In the genomic region with DNA sequence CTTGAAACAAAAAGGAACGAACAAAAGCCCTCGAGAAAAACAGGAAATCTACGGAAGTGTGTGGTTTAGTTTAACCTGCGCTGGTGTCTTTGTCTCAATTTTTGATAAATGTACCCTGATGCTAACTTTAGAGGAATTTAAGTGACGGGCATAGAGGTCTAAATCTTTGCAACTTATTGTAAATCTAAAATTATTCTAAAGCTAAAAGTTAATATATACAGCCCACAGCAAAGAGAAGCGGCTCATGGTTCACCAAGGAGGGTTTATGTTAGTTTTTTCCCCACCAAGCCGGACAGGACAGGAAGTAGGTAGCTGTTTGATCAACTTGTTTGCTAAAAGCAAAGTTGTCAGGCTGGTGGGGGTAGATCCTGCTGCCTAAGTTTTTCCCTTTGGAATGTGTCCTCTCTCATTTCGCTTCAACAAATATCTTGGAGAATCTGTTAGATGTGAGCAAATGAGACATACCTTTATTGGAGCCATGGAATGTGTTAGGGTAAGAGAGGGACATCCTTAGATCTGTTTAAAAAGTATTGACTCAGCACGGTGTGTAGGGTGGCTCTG, we compare ENCODE assay signal across 8 mouse cellular contexts. TPM values are rescaled to one million over a fixed set of nuclear protein-coding genes. Genes with fewer than 3 reads are reported as not detected.
DNase-seq lines count a peak whose midpoint lies in the region; ATAC-seq and TF ChIP-seq lines count a peak whose summit lies in the region.

No protein-coding gene starts in this region.

- no peak for TF ChIP-seq CTCF in kidney, postnatal 0 days (IDR thresholded peaks at IDR 0.05; ENCODE audit: low read depth)
- no peak for TF ChIP-seq CTCF in intestine, postnatal 0 days (IDR thresholded peaks at IDR 0.05; ENCODE audit: low read depth)

- H3K9ac ChIP-seq in kidney, postnatal 0 days (ENCODE audit: low read depth, low read length), result peak overlapping the region; percentile 71
- peak overlapping the region; percentile 72; the same call in 1 of the 2 replicates for H3K9ac ChIP-seq in embryonic facial prominence, embryonic 13.5 days
- H3K9ac ChIP-seq in intestine, postnatal 0 days (ENCODE audit: low read depth, low read length), result peak overlapping the region; percentile 79
- H3K9ac ChIP-seq in neural tube, embryonic 12.5 days, result peak overlapping the region; percentile 66; the same call in 1 of the 2 replicates

- peak overlapping the region; percentile 69 for H3K4me2 ChIP-seq in kidney, postnatal 0 days (ENCODE audit: low read length)
- peak overlapping the region; percentile 81 for H3K4me2 ChIP-seq in embryonic facial prominence, embryonic 13.5 days
- peak overlapping the region; percentile 73 for H3K4me2 ChIP-seq in intestine, postnatal 0 days (replicated peaks; ENCODE audit: low read depth)
- peak overlapping the region; percentile 91 for H3K4me2 ChIP-seq in neural tube, embryonic 12.5 days (replicated peaks)

- no peaks in the 10 kb centered on the region for H3K36me3 ChIP-seq in kidney, postnatal 0 days (ENCODE audit: insufficient read depth, low read length)
- peaks cover 13% of the 10 kb centered on the region for H3K36me3 ChIP-seq in embryonic facial prominence, embryonic 13.5 days
- H3K36me3 ChIP-seq in intestine, postnatal 0 days (ENCODE audit: control insufficient read depth, insufficient read depth), result no peaks in the 10 kb centered on the region; the same call in 1 of the 2 replicates
- H3K36me3 ChIP-seq in neural tube, embryonic 12.5 days, result peaks cover 15% of the 10 kb centered on the region

- no peaks in the 10 kb centered on the region for H3K9me3 ChIP-seq in kidney, postnatal 0 days (replicated peaks; ENCODE audit: low read length)
- H3K9me3 ChIP-seq in embryonic facial prominence, embryonic 13.5 days, result no peaks in the 10 kb centered on the region
- H3K9me3 ChIP-seq in intestine, postnatal 0 days (ENCODE audit: control insufficient read depth), result no peaks in the 10 kb centered on the region
- H3K9me3 ChIP-seq in neural tube, embryonic 12.5 days, result no peaks in the 10 kb centered on the region

- peak; percentile 25 for DNase-seq in kidney, postnatal 0 days (ENCODE audit: low spot score)
- DNase-seq in kidney, adult 18-20 months, result no peak
- no peak for DNase-seq in gastrocnemius, postnatal 14 days
- no peak for DNase-seq in testis, postnatal 10 days (ENCODE audit: low spot score)
- no peak for DNase-seq in urinary bladder, adult 18-20 months (ENCODE audit: low spot score in 2 of 2)

- H3K27ac ChIP-seq in kidney, postnatal 0 days, result peak overlapping the region; percentile 85; the same call in 1 of the 2 replicates
- no peak overlapping the region for H3K27ac ChIP-seq in embryonic facial prominence, embryonic 13.5 days
- peak overlapping the region; percentile 80; the same call in 1 of the 2 replicates for H3K27ac ChIP-seq in intestine, postnatal 0 days (ENCODE audit: low read depth, low read length)
- H3K27ac ChIP-seq in neural tube, embryonic 12.5 days, result no peak overlapping the region

- intact Hi-C loops in gastrocnemius, postnatal 14 days (cut with DNase I; ENCODE audit: low total_unique reads), result no loop called here

- H3K4me1 ChIP-seq in kidney, postnatal 0 days (replicated peaks; ENCODE audit: insufficient read depth, low read length), result no peaks in the 10 kb centered on the region
- no peaks in the 10 kb centered on the region for H3K4me1 ChIP-seq in embryonic facial prominence, embryonic 13.5 days
- no peaks in the 10 kb centered on the region for H3K4me1 ChIP-seq in intestine, postnatal 0 days (replicated peaks; ENCODE audit: control insufficient read depth, insufficient read depth, low read length)
- no peaks in the 10 kb centered on the region for H3K4me1 ChIP-seq in neural tube, embryonic 12.5 days

- H3K27me3 ChIP-seq in kidney, postnatal 0 days (ENCODE audit: insufficient read depth, low read length), result no peaks in the 10 kb centered on the region
- no peaks in the 10 kb centered on the region for H3K27me3 ChIP-seq in embryonic facial prominence, embryonic 13.5 days
- H3K27me3 ChIP-seq in intestine, postnatal 0 days (replicated peaks; ENCODE audit: control insufficient read depth, insufficient read depth, low read length), result no peaks in the 10 kb centered on the region
- peaks cover 4% of the 10 kb centered on the region; the same call in 1 of the 2 replicates for H3K27me3 ChIP-seq in neural tube, embryonic 12.5 days (replicated peaks)

- no peak for ATAC-seq in kidney, postnatal 0 days (replicated peaks; ENCODE audit: low FRiP score, low read depth)
- ATAC-seq in embryonic facial prominence, embryonic 13.5 days (ENCODE audit: insufficient number of reproducible peaks, insufficient read depth, low FRiP score, low TSS enrichment, low read depth), result no peak
- no peak for ATAC-seq in intestine, postnatal 0 days
- no peak for ATAC-seq in neural tube, embryonic 12.5 days (ENCODE audit: low FRiP score, low read depth)

- 42% methylated on average over 9 of the region's 9 CpGs for WGBS in kidney, postnatal 0 days
- 50% methylated on average over 9 of the region's 9 CpGs for WGBS in embryonic facial prominence, embryonic 13.5 days
- 16% methylated on average over 9 of the region's 9 CpGs for WGBS in intestine, postnatal 0 days
- WGBS in neural tube, embryonic 12.5 days, result 60% methylated on average over 9 of the region's 9 CpGs

- H3K4me3 ChIP-seq in kidney, postnatal 0 days (replicated peaks; ENCODE audit: low read depth, low read length), result peak overlapping the region; percentile 60
- peak overlapping the region; percentile 59 for H3K4me3 ChIP-seq in embryonic facial prominence, embryonic 13.5 days
- H3K4me3 ChIP-seq in intestine, postnatal 0 days (ENCODE audit: low read depth, low read length), result peak overlapping the region; percentile 68
- peak overlapping the region; percentile 49; the same call in 1 of the 2 replicates for H3K4me3 ChIP-seq in neural tube, embryonic 12.5 days

RNA-seq across cellular contexts. Expression of a gene that starts 0.7 kb away (rescaled TPM):
- polyA plus RNA-seq in kidney, postnatal 0 days (2015; fragmentation: Nextera tagmentation; extraction: Ambion mirVana), result 6.1 and 6.8 TPM in 2 replicates
- polyA plus RNA-seq in embryonic facial prominence, embryonic 13.5 days (2015; fragmentation: Nextera tagmentation; extraction: Ambion mirVana), result 4.4 and 4.7 TPM in 2 replicates
- polyA plus RNA-seq in intestine, postnatal 0 days (2015; fragmentation: Nextera tagmentation; extraction: Ambion mirVana), result 3.2 and 4.1 TPM in 2 replicates
- 2.0 and 2.3 TPM in 2 replicates for polyA plus RNA-seq in neural tube, embryonic 12.5 days (2016; fragmentation: Nextera tagmentation; extraction: Ambion mirVana)
- total RNA-seq in gastrocnemius, postnatal 14 days (2021), result under 1 TPM; 0.62 to 0.76 TPM

RNA-seq across cellular contexts. Expression of a gene that starts 18.9 kb away (rescaled TPM):
- polyA plus RNA-seq in kidney, postnatal 0 days (2015; fragmentation: Nextera tagmentation; extraction: Ambion mirVana), result 17.0 and 17.4 TPM in 2 replicates
- polyA plus RNA-seq in embryonic facial prominence, embryonic 13.5 days (2015; fragmentation: Nextera tagmentation; extraction: Ambion mirVana), result 12.7 and 21.4 TPM in 2 replicates
- polyA plus RNA-seq in intestine, postnatal 0 days (2015; fragmentation: Nextera tagmentation; extraction: Ambion mirVana), result 10.9 and 11.1 TPM in 2 replicates
- 21.6 and 23.0 TPM in 2 replicates for polyA plus RNA-seq in neural tube, embryonic 12.5 days (2016; fragmentation: Nextera tagmentation; extraction: Ambion mirVana)
- total RNA-seq in gastrocnemius, postnatal 14 days (2021), result 1 to 10 TPM; 4.5 to 7.7 TPM

RNA-seq across cellular contexts. Expression of a gene that starts 19.4 kb away (rescaled TPM):
- 18.6 and 19.7 TPM in 2 replicates for polyA plus RNA-seq in kidney, postnatal 0 days (2015; fragmentation: Nextera tagmentation; extraction: Ambion mirVana)
- polyA plus RNA-seq in embryonic facial prominence, embryonic 13.5 days (2015; fragmentation: Nextera tagmentation; extraction: Ambion mirVana), result 23.6 and 24.2 TPM in 2 replicates
- polyA plus RNA-seq in intestine, postnatal 0 days (2015; fragmentation: Nextera tagmentation; extraction: Ambion mirVana), result 10.3 and 11.1 TPM in 2 replicates
- 20.9 and 24.0 TPM in 2 replicates for polyA plus RNA-seq in neural tube, embryonic 12.5 days (2016; fragmentation: Nextera tagmentation; extraction: Ambion mirVana)
- 1 to 10 TPM; 8.3 to 9.0 TPM for total RNA-seq in gastrocnemius, postnatal 14 days (2021)

RNA-seq across cellular contexts. Expression of a gene that starts 19.5 kb away (rescaled TPM):
- 257 TPM in 2 replicates for polyA plus RNA-seq in kidney, postnatal 0 days (2015; fragmentation: Nextera tagmentation; extraction: Ambion mirVana)
- 295 and 310 TPM in 2 replicates for polyA plus RNA-seq in embryonic facial prominence, embryonic 13.5 days (2015; fragmentation: Nextera tagmentation; extraction: Ambion mirVana)
- 143 and 156 TPM in 2 replicates for polyA plus RNA-seq in intestine, postnatal 0 days (2015; fragmentation: Nextera tagmentation; extraction: Ambion mirVana)
- 288 and 293 TPM in 2 replicates for polyA plus RNA-seq in neural tube, embryonic 12.5 days (2016; fragmentation: Nextera tagmentation; extraction: Ambion mirVana)
- 10 to 100 TPM; 53.7 to 59.6 TPM for total RNA-seq in gastrocnemius, postnatal 14 days (2021)

RNA-seq across cellular contexts. Expression of a gene that starts 53.5 kb away (rescaled TPM):
- polyA plus RNA-seq in kidney, postnatal 0 days (2015; fragmentation: Nextera tagmentation; extraction: Ambion mirVana), result 17.0 TPM in 2 replicates
- 5.6 TPM in 2 replicates for polyA plus RNA-seq in embryonic facial prominence, embryonic 13.5 days (2015; fragmentation: Nextera tagmentation; extraction: Ambion mirVana)
- 20.8 and 21.1 TPM in 2 replicates for polyA plus RNA-seq in intestine, postnatal 0 days (2015; fragmentation: Nextera tagmentation; extraction: Ambion mirVana)
- polyA plus RNA-seq in neural tube, embryonic 12.5 days (2016; fragmentation: Nextera tagmentation; extraction: Ambion mirVana), result 1.5 and 2.1 TPM in 2 replicates
- under 1 TPM; 0.35 to 0.86 TPM for total RNA-seq in gastrocnemius, postnatal 14 days (2021)

Comparison
In these comparisons a context has a peak if more than half of its experiments do, and no peak if none do; other contexts are left out.
1. H3K27ac ChIP-seq: peak in kidney, postnatal 0 days (single experiment) and intestine, postnatal 0 days (single experiment); none in embryonic facial prominence, embryonic 13.5 days (single experiment) and neural tube, embryonic 12.5 days (single experiment).
2. Peak in every context shown above with its lines, with median percentiles within 50 percentile points of each other: H3K4me2 ChIP-seq, H3K4me3 ChIP-seq and H3K9ac ChIP-seq.